Mouse (Mus musculus) left cerebral cortex, postnatal 4 days (tissue): ENCODE data around the gene Ddx6. TPM values are rescaled to one million over a fixed set of nuclear protein-coding genes. Genes with fewer than 3 reads are reported as not detected.
"Not testable (repeated sequence)": the region's sequence is repeated elsewhere in the genome, so short reads cannot be mapped to it uniquely, and the experiment has no call there.

Experiments used
- DNase-seq: peaks from one replicate; pipeline ENCODE4 v3.0.0-alpha.2; 2022
- intact Hi-C: fragments of 180-260 bp; cut with DNase I; formaldehyde crosslinking; loops from one replicate; pipeline ENCODE4 v1.15.1; 2025
- total RNA-seq, 2 experiments: library from RNA; stranded (reverse); gene quantifications; 2 replicates each; pipeline ENCODE4 v1.2.3; 2021

The Ddx6 gene
- total RNA-seq, 2 experiments from 2014 or later = 144 to 146 TPM

- intact Hi-C loops = no loop called here
- DNase-seq = no peak
Observed at GRCm38 (mm10) chr9:44593221-44593620, 11.5 kb upstream of the Ddx6 start.

GRCm38 (mm10) chr9:44593886-44594285 lies 10.8 kb upstream of the Ddx6 start:
- no peak for DNase-seq
- intact Hi-C loops = no loop called here

DNA sequence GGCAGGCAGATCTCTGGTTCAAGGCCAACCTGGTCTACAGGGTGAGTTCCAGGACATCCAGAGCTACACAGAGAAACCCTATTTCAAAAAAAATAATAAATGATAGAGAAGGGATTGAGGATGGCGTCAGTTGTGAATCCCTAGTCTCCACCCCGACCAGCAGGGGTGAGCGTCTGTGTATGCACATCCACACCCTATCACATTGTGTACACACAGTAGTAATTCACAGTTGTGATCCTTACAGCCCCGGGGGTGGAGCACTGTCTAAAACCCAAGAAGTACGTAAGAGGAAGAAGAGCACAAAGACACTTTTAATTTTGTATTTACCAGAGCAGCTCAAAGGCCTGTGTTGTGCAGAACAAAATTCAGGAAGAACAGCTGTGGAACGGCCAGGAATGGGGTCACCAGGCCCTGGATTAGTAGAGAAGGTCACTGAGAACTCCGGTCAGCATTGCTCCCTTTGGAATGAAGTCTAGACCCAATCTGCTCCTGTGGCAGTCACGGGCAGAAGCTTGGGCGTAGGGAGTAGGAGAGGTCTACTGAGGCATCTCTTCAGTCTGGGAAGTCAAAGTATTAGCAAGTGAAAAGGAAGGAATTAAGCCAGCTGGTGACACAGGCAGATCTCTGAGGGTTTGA lies 9.7 kb upstream of the Ddx6 start:
- intact Hi-C loops = loop anchor here (5.0 kb wide), 1 partner anchor 83 kb away; no protein-coding TSS in a partner anchor
- no peak for DNase-seq

- no peak for DNase-seq
- intact Hi-C loops = loop anchor here (5.0 kb wide), 1 partner anchor 83 kb away; no protein-coding TSS in a partner anchor
Observed at GRCm38 (mm10) chr9:44595537-44595930, 9.2 kb upstream of the Ddx6 start.

- intact Hi-C loops = loop anchor here (5.0 kb wide), 1 partner anchor 85 kb away; no protein-coding TSS in a partner anchor
- no peak for DNase-seq
Observed at GRCm38 (mm10) chr9:44597742-44598141, 7.0 kb upstream of the Ddx6 start.

GRCm38 (mm10) chr9:44598899-44599495 lies 5.7 kb upstream of the Ddx6 start:
- DNase-seq = peak; percentile 40
- intact Hi-C loops = loop anchor here (5.0 kb wide), 1 partner anchor 87 kb away; no protein-coding TSS in a partner anchor

DNA sequence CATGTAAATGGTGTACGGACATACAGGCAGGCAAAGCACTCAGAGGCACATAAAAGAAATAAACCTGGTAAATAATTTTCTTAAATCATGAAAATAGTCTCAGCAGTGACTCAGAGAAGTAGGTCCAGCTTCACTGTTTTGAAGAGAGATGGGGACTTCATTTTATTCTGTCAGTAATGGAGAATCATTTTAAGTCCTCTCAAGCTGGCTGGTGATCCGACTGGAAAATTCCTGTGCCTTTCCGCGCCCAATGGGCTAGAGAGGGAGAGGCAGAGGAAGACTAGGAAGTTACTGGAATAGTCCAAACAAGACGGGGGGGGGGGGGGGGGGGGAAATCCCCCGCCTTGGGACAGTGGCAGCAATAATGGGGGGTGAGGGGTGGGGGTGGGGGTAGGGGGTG lies 5.1 kb upstream of the Ddx6 start:
- intact Hi-C loops = loop anchor here (5.0 kb wide), 1 partner anchor 87 kb away; no protein-coding TSS in a partner anchor
- no peak for DNase-seq

- intact Hi-C loops = no loop called here
- no peak for DNase-seq
Observed at GRCm38 (mm10) chr9:44600801-44601200, 3.9 kb upstream of the Ddx6 start.

DNA sequence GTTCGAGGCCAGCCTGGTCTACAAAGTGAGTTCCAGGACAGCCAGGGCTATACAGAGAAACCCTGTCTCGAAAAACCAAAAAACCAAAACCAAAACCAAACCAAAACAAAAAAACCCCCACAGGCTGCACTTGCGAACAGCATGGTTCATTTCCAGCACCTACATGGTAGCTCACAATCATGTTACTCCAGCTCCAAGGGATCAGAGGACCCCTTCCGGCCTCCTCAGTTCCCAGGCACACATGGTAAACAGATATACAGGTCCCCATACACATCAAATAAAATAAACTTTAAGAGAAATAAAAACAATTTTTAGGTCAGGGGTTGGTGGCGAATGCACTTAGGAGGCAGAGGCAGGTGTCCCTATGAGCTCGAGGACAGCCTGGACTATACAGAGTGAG lies 1.9 kb upstream of the Ddx6 start:
- intact Hi-C loops = no loop called here

GRCm38 (mm10) chr9:44603454-44604289 lies 1.0 kb upstream of the Ddx6 start:
- intact Hi-C loops = no loop called here
- peak; percentile 51 for DNase-seq

More for the DNA sequence above, 1.9 kb upstream of the Ddx6 start:
- no peak for DNase-seq

- intact Hi-C loops = no loop called here
- peak; percentile 87 for DNase-seq
Observed at GRCm38 (mm10) chr9:44604290-44604778, 358 bp upstream of the Ddx6 start.

DNA sequence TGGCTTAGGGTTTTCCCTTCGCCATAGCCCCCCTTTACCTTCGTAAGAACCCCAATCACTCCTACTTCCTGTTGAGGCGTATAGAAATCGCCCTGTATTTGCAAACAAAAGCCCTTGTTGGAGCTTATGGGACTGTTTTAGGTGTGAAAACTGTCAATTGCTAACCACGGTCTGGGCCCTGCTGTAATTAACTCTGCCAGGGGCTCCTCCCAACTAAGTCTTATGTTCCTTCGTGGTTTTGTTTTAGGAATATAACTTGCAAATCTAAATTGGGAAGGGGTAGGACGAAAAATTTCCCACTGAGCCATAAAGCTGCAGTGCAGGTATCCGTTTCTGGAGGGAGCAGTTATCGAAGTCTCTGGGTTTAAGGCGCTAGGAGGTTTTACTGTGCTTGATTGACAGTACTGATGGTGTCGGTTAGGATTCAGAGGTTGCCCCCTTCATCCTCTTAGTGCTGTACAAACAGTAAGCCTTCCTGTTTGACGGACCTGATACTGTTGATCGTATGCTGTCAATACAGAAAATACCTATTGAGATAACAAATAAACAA lies 999 bp downstream of the Ddx6 start:
- intact Hi-C loops = loop anchor here (5.0 kb wide), 1 partner anchor 98 kb away; no protein-coding TSS in a partner anchor
- no peak for DNase-seq

GRCm38 (mm10) chr9:44606646-44607045 lies 2.0 kb downstream of the Ddx6 start:
- no peak for DNase-seq
- intact Hi-C loops = loop anchor here (5.0 kb wide), 1 partner anchor 99 kb away; no protein-coding TSS in a partner anchor

DNA sequence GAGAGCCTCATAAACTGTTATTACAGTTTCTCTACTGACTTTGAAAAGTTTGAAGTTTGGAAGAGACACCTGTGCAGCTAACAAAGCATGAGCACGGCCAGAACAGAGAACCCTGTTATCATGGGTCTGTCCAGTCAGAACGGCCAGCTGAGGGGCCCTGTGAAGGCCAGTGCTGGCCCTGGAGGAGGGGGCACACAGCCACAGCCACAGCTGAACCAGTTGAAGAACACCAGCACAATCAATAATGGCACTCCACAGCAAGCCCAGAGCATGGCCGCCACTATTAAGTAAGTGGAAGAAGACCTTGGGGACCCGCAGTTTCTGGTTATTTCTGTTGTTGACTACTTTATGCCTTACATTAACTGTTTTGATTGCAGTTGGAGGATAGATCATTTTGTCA lies 2.6 kb downstream of the Ddx6 start:
- intact Hi-C loops = loop anchor here (5.0 kb wide), 1 partner anchor 100 kb away; no protein-coding TSS in a partner anchor
- DNase-seq = no peak

GRCm38 (mm10) chr9:44610371-44610770 lies 5.7 kb downstream of the Ddx6 start:
- intact Hi-C loops = no loop called here
- no peak for DNase-seq

DNA sequence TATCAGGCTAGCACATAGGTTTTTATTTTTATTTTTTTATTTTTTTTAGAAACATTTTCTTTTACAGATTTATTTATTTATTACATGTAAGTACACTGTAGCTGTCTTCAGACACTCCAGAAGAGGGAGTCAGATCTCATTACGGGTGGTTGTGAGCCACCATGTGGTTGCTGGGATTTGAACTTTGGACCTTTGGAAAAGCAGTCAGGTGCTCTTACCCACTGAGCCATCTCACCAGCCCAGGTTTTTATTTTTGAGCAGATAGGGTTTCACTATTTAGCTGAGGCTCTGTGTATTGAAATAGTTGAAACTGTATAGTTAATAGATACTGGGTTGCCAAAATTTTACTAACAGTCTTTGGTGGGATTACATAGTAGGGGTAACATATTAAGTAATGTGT lies 8.4 kb downstream of the Ddx6 start:
- DNase-seq, intact Hi-C loops: not testable (repeated sequence)

DNA sequence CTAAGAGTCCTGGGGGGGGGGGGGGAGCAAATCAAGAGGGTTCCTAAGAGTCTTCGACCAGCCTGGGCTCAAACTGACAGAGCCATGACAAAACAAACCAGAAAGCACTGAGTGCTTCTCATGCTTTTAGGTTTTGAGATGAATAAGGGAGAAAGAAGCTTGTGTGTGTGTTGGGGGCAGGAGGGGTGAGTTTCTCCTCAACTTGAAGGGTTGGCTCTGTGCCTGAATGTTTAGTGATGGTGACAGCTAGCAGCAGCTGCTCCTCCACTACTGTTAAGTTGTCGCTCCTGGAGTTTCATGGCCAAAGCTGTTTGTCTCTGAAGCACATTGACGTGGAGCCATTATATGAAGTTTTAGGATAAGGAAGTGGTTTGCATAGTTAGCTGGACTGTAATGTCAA lies 16.4 kb downstream of the Ddx6 start:
- intact Hi-C loops = no loop called here
- peak; percentile 17 for DNase-seq

GRCm38 (mm10) chr9:44624390-44624789 lies 19.7 kb downstream of the Ddx6 start:
- no peak for DNase-seq

DNA sequence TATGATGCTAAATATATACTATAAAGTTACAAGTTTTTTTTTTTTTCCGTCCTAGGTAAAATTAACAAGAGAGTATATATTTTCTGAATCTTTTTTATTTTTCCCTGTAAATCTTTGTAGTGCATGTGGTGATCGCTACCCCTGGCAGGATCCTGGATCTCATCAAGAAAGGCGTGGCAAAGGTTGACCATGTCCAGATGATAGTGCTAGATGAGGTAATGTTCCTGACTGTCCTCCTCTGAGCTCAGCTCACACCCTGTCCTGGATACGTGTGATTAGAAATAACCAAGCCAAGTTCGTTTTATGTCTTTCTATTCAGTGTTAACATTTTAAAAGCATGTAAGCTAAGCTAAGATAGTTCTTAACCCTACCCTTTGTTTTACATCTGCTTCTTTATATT lies 21.6 kb downstream of the Ddx6 start:
- no peak for DNase-seq
- intact Hi-C loops = no loop called here

More at GRCm38 (mm10) chr9:44624390-44624789, 19.7 kb downstream of the Ddx6 start:
- intact Hi-C loops = no loop called here

- peak; percentile 71 for DNase-seq
- intact Hi-C loops = loop anchor here (10.0 kb wide), 1 partner anchor 177 kb away; no protein-coding TSS in a partner anchor
Observed at GRCm38 (mm10) chr9:44637551-44638169, 33.0 kb downstream of the Ddx6 start.
